Mouse (Mus musculus) MEL (cell line): ENCODE measurements around the gene Grm2.

Experiments
- CHD2 ChIP-seq: IDR thresholded peaks from 2 replicates; pipeline ENCODE4 v1.6.1; 2011; ENCODE audit warnings: low read length, improper control_type of control experiment
- CTCF ChIP-seq, 3 experiments: IDR thresholded peaks in 2 of 3; conservative IDR thresholded peaks in 1 of 3; 2 replicates each; pipeline ENCODE4 v1.5.1; 2011 to 2012; ENCODE audit warnings: low read length in 3 of 3, low read depth in 2 of 3, mild to moderate bottlenecking in 2 of 3, improper control_type of control experiment in 1 of 3, inconsistent platforms in 1 of 3, mixed read lengths in 1 of 3, moderate library complexity in 1 of 3; ENCODE audit not compliant: control insufficient read depth in 1 of 3, insufficient read depth in 1 of 3, poor library complexity in 1 of 3, severe bottlenecking in 1 of 3
- E2F4 ChIP-seq: IDR thresholded peaks from 2 replicates; pipeline ENCODE4 v1.6.1; 2011; ENCODE audit warnings: low read depth, low read length, improper control_type of control experiment, borderline replicate concordance
- ETS1 ChIP-seq: IDR thresholded peaks from 2 replicates; pipeline ENCODE4 v1.6.1; 2012; ENCODE audit warnings: low read depth, mild to moderate bottlenecking, inconsistent platforms, low read length, improper control_type of control experiment, moderate library complexity
- GATA1 ChIP-seq: IDR thresholded peaks from 2 replicates; pipeline ENCODE4 v1.6.1; 2011; ENCODE audit warnings: low read depth, low read length, improper control_type of control experiment
- KAT2A ChIP-seq: conservative IDR thresholded peaks from 2 replicates; pipeline ENCODE4 v1.6.1; 2012; ENCODE audit warnings: low read depth, low read length, improper control_type of control experiment, inconsistent platforms
- NELFE ChIP-seq: IDR thresholded peaks from 2 replicates; pipeline ENCODE4 v1.6.1; 2011; ENCODE audit warnings: low read depth, low read length, improper control_type of control experiment
- POLR2A ChIP-seq, 2 experiments: IDR thresholded peaks; 2 replicates each; pipeline ENCODE4 v1.6.1; 2011 to 2012; ENCODE audit warnings: low read length in 2 of 2, mild to moderate bottlenecking in 2 of 2, control low read depth in 1 of 2, improper control_type of control experiment in 1 of 2, low read depth in 1 of 2, moderate library complexity in 1 of 2; ENCODE audit not compliant: control insufficient read depth in 1 of 2, insufficient read depth in 1 of 2, poor library complexity in 1 of 2
- TAL1 ChIP-seq: IDR thresholded peaks from 2 replicates; pipeline ENCODE4 v1.6.1; 2012; ENCODE audit warnings: mild to moderate bottlenecking, inconsistent platforms, low read length, moderate library complexity, mixed read lengths
- ZNF384 ChIP-seq: IDR thresholded peaks from 2 replicates; pipeline ENCODE4 v1.6.1; 2012; ENCODE audit warnings: low read depth, mild to moderate bottlenecking, inconsistent platforms, low read length, improper control_type of control experiment

GRCm38 (mm10) chr9:106655884-106656720, at the start of gene Grm2:
- TF ChIP-seq CTCF (IDR thresholded peaks at IDR 0.05 in 2 of 3, conservative IDR thresholded peaks at IDR 0.05 in 1 of 3; ENCODE audit: control insufficient read depth in 1 of 3, insufficient read depth in 1 of 3, low read depth in 2 of 3, low read length in 3 of 3, poor library complexity in 1 of 3, severe bottlenecking in 1 of 3) (no peak), E2F4 (no peak), CHD2 (no peak), POLR2A (IDR thresholded peaks at IDR 0.05; ENCODE audit: control insufficient read depth in 1 of 2, insufficient read depth in 1 of 2, low read depth in 1 of 2, low read length in 2 of 2, poor library complexity in 1 of 2) (no peak), ETS1 (no peak), TAL1 (no peak), KAT2A (no peak), ZNF384 (no peak), GATA1 (no peak), NELFE (no peak)
